Mouse (Mus musculus) kidney, adult 2 months (tissue): ENCODE data around the gene Mfap1b.

Experiments
- CTCF ChIP-seq: fragments of 200-500 bp; conservative IDR thresholded peaks from 2 replicates; pipeline ENCODE4 v1.5.1; 2011; ENCODE audit warnings: low read depth, mild to moderate bottlenecking, control low read depth, low read length, moderate library complexity, mixed read lengths; ENCODE audit not compliant: insufficient read depth, insufficient read length
- POLR2A ChIP-seq: fragments of 200-500 bp; IDR thresholded peaks from one replicate; pipeline ENCODE4 v1.6.1; 2011; ENCODE audit warnings: low read depth, low read length, control low read depth

DNA sequence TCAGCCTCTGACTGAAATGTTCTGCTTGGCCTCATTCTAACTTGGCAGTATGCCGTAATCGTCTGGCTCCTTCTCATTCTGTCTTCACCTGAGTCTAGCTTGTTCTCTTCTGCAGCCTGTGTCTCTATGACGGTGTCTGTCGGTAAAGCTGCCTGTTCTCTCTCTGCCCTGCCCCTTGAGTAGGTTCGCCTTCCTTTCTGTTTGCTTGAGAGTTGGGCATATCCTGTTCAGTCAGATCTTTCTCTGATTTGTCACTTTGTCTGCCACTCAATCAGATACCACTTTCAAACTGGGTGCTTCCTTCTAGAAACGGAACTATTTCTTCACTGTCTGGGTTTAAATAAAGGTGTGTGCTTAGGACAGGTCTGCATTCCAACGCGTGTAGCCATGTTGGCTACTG is 37.5 kb upstream of the Mfap1b start:
- TF ChIP-seq CTCF (no peak), POLR2A (no peak)
